Mouse (Mus musculus) right cerebral cortex, adult 18-20 months (tissue): ENCODE data around the gene Eid2.

ENCODE experiments used
- DNase-seq: peaks from one replicate; pipeline ENCODE4 v3.0.0; 2022; ENCODE audit warnings: mixed read lengths

Eid2 gene

GRCm38 (mm10) chr7:28294481-28294880 lies 26.8 kb downstream of the Eid2 start:
- DNase-seq, result peak; percentile 79

GRCm38 (mm10) chr7:28298837-28299625 lies 31.4 kb downstream of the Eid2 start:
- peak; percentile 24 for DNase-seq

GRCm38 (mm10) chr7:28301616-28302433 lies 34.1 kb downstream of the Eid2 start, which contains the start of gene Dll3:
Gene Dll3, minus strand, starts transcription at chr7:28302238.
- DNase-seq, result no peak

DNA sequence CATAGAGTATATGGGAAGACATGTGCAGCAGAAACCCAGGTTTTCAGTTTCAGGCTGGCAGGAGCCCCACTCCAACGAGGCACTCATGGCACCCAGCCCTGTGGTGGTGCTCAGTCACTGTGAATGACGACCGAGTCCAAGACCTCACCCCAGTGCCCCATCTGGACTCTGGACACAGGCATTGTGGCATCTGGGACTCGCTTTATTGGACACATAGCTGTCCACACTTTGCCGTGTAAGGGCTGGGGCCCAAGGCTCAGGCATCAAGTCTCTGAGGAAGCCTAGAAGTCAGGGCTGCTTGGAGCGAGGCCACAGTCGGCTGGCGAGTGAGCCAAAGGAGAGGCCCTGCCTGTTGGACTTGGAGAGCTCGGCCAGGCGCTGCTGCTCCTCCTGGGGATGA lies 38.0 kb downstream of the Eid2 start:
- no peak for DNase-seq

DNA sequence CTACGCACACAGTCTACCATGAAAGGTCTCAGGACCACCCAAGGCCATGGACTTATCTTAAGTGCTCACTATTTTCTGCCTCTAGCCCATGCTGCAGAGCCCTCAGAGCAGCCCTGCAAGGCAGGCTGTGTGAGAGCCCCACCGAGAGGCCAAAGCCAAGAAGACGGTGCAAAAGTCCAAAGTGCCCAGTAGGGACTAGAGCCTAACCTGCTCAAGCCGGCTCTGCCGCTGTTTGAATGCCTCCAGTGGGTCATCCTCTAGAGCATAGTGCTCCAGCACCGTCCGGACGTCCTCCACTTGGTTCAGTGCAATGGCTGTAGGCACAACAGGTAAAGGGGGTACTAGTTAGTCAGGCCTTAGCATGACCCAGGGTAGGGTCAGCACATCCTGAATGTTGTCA lies 38.5 kb downstream of the Eid2 start:
- DNase-seq, result no peak

DNA sequence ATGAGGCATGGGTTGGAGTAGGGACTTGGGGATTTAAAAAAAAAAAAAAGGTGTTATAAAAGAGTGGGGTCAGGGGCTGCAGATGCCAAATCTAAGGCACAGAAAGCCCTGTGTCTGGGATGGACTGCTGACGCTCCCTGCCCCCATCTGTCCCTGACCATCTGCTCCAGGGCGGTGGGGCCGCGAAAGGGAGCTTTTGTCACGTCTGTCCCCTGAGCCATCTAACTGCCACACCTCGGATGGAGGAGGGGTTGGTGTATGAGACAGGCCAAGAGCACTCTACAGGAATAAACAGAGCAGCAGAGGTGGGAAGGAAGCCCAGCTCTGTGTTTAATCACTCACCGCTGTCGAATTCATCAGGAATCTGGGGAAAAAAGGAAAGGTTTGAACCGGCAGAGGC lies 42.1 kb downstream of the Eid2 start:
- DNase-seq, result no peak

DNA sequence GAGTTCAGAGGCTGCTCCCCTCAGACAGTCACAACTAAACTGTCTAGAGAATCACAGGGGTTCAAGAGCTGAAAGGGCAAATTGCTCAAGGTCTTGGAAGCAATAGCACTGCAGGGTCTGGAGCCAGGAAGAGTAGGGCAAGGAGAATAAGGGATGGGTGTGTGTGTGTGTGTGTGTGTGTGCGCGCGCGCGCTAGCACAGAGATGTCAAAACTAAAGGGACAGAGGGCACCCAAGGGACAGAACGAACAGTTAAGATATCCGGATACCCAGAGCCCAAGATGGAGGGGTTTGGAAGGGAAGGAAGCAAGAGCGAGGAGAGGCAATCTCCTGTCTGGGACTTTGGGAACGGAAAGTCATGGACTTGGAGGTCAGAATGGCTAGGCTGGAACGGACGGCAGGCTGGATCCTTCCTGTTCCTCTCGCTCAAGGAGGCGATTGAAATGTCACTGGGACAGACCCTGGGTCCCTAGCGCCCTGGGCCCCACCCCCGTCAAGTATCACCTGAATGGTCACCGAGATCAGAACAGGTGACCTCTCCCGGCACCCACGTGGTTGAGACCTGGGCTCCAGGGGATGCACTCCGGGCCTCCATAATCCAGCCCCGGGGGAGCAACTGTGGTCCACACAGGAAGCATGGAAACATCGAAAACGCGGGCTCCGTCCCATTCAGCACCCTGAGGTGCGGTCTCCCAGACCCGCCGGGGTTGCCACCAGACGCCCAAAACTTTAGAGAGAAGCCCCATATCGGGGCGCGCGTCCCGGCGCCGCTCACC lies 43.7 kb downstream of the Eid2 start:
- DNase-seq, result no peak

GRCm38 (mm10) chr7:28311926-28312543 lies 44.4 kb downstream of the Eid2 start, which contains the start of gene Timm50:
Gene Timm50, minus strand, starts transcription at chr7:28312072.
- peak; percentile 98 for DNase-seq

GRCm38 (mm10) chr7:28318036-28318435 lies 50.4 kb downstream of the Eid2 start:
- no peak for DNase-seq

DNA sequence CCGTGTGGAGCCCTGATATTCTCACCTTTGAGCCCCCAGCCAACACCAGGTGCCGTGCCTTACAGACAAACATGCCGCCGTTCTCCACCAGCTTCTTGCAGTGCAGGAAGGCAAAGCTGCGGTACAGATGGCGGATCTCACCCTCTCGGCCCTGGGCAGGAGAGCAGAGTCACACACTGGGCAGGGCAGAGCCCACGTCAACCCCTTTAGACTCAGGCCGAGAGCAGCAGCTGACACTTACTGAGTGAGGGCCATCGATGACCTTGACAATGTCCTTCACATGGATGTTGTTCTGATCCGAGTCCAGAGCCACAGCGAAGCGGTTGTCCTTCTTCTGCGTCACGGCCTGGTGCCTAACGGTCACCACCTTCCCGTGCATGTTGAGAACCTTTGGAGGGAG lies 51.0 kb downstream of the Eid2 start:
- no peak for DNase-seq
